Mouse (Mus musculus) brain, embryonic 14.5 days (tissue): ENCODE results near the gene Large2. TPM values are rescaled to one million over a fixed set of nuclear protein-coding genes. Genes with fewer than 3 reads are reported as not detected.

ENCODE experiments used
- DNase-seq: peaks from one replicate; pipeline ENCODE4 v3.0.0-alpha.2; 2011; ENCODE audit warnings: low read depth
- CTCF ChIP-seq: fragments of 200-500 bp; IDR thresholded peaks from 2 replicates; pipeline ENCODE4 v1.5.1; 2012; ENCODE audit warnings: inconsistent platforms, mild to moderate bottlenecking, moderate library complexity, borderline replicate concordance; ENCODE audit not compliant: insufficient read depth, insufficient read length; ENCODE audit errors: extremely low read depth
- POLR2A ChIP-seq: fragments of 200-500 bp; IDR thresholded peaks from 2 replicates; pipeline ENCODE4 v1.6.1; 2012; ENCODE audit warnings: mild to moderate bottlenecking, inconsistent platforms, borderline replicate concordance; ENCODE audit not compliant: poor library complexity, insufficient read depth, insufficient read length, severe bottlenecking; ENCODE audit errors: extremely low read depth
- polyA plus RNA-seq: library from polyadenylated mRNA; depleted of rRNA; stranded (reverse); fragments of >200 nt; gene quantifications from 2 replicates; pipeline ENCODE4 v1.2.3, GENCODE M21; 2012

The Large2 gene
- polyA plus RNA-seq, 1 experiment: 3.7 TPM

DNA sequence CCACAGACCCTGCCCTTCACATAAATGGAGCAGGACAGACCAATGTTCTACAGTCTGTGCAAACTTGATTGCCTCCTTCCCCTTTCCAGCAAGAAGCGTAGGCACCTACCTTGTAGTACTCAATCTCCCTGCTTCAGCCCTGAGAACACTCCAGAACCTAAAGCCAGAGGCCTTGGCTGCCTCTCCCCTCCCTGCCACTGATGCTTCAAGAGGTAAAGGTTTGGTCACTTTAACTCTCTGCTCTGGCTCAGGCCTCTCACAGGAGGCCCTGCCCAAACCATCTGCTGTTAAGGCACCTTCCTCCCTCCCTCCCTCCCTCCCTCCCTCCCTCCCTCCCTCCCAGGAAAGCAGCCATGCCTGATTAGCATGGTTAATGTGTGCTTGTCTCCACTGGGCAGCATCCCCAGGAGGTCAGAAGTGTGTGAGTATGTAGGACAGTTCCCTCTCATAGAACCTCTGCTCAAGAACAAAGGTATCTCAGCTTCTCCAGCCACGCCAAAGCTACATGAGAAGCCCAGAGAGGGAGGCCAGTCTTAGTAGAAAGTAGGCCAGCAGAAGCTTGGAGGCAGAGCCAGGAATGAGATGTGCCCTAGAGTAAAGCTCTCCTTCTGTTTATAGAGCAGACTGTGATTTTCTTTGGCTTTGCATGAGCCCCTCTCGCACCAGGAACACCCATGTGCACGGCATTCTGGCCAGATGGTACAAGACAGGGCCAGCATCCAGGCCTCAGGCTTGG, 28.1 kb upstream of the Large2 start:
- DNase-seq: no peak
- TF ChIP-seq CTCF (no peak), POLR2A (no peak)

DNA sequence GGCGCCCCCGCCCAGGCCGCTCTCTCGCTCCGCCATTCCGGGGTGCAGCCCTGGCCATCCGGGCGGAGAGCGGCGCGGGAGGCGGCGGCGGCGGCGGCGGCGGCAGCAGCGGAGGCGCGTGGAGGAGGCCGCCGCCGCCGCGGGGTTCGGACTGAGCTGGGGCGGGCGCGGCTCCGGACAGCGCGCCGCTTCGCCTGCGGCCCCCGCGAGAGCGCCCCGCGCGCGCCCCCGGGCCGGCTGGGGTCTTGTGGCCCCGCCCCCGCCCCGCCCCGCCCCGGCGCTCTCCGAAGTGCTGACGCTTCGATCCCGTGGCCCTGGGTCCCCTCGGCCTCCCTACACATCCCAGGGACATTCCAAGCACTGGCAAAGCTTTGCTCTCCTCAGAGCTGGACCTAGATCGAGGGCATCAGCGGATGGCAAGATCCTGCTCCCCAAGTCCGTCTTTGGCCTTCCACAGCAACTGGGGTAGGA, 26.5 kb upstream of the Large2 start, which contains the start of gene Mapk8ip1:
Mapk8ip1 (minus strand) TSS at position 173 of the 471 bp plus-strand sequence.
- DNase-seq: peak; percentile 68
- TF ChIP-seq CTCF (no peak), POLR2A (no peak)

DNA sequence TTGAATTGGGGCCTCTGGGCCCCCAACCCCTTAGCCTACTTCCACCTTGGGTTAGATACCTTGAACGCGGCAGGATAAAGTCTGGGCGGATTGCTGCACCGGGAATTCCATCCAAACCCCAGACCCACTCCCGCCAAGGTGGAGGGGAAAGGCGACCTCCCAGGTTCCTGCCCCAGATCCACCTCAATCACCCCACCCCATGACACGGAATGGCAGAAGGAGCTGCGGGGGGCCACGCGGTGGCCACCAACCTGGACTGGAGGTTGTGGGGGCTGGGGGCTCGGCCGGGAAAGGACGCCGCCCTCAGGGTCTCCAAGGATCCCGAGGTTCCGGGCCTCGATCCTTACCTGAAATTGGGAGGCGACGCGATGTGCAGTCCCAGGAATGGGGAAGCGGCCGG, 26.0 kb upstream of the Large2 start:
- TF ChIP-seq POLR2A (no peak), CTCF (no peak)
- DNase-seq: no peak

DNA sequence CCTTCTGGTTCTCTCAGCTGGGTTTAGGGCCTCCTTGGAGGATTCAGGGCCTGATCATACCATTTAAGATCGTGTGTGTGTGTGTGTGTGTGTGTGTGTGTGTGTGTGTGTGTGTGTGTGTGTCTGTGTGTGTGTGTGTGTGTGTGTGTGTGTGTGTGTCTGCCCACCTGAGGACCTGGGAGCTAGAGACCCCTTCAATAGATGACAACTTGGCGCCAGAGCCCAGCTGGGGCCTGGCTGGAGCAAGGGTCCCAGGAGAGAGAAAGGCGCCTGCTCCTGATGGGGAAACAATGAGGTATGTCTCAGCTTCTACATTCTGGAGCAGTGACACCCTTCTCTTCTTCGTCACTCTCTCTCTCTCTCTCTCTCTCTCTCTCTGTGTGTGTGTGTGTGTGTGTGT, 25.2 kb upstream of the Large2 start:
- peak; percentile 33 for DNase-seq

DNA sequence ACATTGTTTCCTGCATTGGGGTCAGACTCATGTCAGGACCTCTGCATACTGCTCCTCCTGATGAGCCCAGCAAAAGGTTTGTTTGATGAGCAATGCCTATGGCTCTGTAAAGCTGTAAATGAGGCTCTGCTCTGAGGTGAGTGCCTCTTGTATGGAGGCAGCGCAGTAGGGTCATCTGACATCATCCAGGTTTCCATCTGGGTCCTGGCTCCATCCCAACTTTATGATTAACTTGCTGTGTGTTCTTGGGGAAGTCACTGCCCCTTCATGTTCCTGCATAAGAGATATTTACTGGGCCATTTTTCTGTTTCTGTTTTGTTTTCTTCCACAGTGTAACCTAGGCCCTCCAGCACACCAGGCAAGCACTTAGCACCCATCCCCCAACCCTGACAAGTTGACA, 22.8 kb upstream of the Large2 start:
- TF ChIP-seq POLR2A: no peak
- no peak for TF ChIP-seq CTCF
- no peak for DNase-seq

DNA sequence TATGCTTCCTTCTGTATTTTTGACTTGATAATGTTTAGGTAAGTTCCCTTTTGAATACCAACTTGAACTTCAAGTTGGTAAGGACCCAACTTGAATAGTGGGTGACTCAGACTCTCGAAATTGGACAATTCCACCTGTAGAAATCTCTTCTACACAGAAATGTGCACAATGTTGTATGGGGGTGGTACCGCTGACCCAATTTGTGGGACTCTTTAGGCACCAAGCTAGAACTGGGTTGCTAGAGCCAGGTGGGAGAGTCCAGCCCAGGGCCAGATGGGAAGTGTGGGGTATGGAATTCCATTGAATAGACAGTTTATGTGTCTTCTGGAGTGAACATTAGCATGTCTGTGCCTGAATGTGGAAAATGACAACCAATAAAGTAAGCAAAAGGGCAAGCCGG, 20.9 kb upstream of the Large2 start:
- TF ChIP-seq POLR2A (no peak), CTCF (no peak)
- DNase-seq: no peak

- DNase-seq: peak; percentile 83
- TF ChIP-seq POLR2A (no peak), CTCF (no peak)
These were observed 17.9 kb upstream of the Large2 start for GRCm38 (mm10) chr2:92392318-92393264.

DNA sequence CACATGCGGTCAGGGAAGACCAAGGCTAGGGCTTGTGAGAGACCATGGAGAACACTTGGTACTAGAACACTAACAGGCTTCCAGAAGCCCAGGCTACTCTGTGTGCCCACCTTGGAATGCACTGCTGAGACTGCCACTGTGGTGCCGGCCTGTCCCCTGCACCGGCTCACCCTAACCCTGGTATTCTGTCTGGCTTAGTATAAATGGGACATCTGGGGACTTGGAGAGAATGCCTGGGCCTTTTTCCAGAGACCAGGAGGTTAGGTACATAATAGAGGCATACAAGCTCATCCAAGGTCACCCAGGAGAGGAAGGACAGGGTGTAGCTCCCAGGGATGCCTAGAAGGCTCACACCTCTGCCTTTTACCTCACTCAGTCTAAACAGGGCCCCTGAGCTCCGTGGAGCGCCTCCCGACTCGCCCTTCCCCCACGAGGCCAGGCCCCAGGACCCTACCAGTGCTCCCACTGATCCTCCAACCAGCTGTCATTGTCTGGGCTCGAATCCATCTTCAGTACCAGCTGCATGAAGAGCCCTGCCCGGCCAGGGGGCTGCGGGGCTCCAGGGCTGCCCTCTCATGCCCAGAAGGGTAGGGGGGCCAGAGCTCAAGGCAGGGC, 17.1 kb upstream of the Large2 start:
- DNase-seq: no peak

DNA sequence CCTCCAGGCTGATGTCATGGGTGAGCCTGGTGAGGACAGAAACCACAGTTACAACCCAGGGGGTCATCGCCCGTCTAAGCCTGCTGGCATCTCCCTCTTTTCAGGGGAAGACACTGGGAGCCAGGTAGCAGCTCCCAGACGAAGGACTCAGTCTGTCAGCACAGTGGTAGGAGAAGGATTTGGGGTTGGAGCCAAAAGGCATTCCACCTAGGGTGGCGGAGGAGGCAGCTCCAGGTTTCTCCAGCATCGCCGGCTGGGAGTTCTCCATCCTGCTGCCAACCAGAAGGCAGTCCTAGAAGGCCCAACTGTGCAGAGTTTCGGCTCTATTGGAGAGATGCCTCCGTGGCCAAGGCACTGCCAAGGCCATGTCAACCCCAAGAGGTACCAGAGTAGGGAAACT, 16.4 kb upstream of the Large2 start:
- no peak for DNase-seq
- TF ChIP-seq POLR2A (no peak), CTCF (no peak)

More for the DNA sequence above, 17.1 kb upstream of the Large2 start:
- TF ChIP-seq CTCF: no peak
- no peak for TF ChIP-seq POLR2A

DNA sequence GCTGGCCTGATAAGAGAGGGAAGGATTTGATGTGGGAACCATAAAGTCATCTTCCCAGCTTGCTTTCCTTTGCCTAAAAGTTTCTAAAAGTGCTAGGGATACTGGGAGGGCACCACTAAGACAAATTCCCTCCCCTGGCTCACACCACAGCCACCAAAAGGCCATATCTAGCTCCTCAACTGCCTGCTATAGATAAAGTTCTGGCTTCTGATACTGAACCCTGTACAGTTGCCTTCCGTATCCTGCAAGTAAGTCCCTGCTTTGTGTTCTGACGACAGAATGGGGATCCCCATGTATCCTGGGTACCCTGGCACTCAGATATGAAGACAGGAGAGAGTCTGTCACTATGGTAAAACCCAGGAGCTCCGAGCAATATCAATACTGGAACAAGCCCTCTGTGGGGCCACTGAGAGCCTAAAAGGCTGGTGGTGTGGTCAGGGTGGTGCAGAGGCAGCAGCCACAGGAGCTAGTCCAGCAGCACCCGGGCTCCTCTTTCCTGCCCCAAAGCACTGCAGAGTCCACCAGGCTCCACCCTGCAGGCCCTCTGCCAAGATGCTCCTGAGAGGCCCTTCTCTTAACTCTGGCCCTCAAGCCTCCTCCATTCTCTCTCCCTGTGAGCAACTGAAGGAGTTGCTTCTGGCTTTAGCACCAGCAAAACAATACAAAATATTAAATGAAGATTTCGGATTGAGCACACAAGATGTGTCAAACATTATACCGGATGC, 15.7 kb upstream of the Large2 start:
- no peak for DNase-seq
- TF ChIP-seq POLR2A (no peak), CTCF (no peak)

DNA sequence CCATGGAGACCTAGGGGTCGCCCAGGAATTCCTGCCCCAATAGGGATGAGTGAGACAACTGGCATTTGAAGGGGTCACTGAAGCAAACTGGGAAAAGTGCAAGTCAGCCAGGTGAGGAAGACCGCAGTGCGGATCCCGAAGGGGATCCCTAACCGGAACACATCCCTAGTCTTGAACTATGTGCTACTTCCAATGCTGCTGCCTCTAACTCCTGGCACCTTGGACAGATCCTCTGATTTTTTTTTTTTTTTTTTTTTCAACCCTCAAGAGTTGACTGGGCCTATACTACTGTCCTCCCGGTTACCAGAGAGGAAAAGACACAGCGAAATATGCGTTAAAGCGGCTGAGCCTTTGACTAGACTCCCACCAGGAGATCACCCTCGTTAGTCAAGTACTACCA, 15.0 kb upstream of the Large2 start:
- TF ChIP-seq POLR2A (no peak), CTCF (no peak)
- DNase-seq: no peak
